Mouse (Mus musculus) kidney, embryonic 14.5 days (tissue): ENCODE results near the gene Cuedc1. TPM values are rescaled to one million over a fixed set of nuclear protein-coding genes. Genes with fewer than 3 reads are reported as not detected.

Experiments used
- ATAC-seq: fragments of 200-750 bp; cut with Nextera tagmentation; 2 replicates; pipeline ENCODE4 v1.8.0; 2017; ENCODE audit warnings: moderate number of reproducible peaks, mild to moderate bottlenecking, moderate TSS enrichment, moderate library complexity; ENCODE audit not compliant: low FRiP score, low TSS enrichment
- H3K27ac ChIP-seq: fragments of 300-500 bp; sonication (generic); 2 replicates; pipeline ENCODE4 v1.5.1; 2014; ENCODE audit warnings: low read depth, mild to moderate bottlenecking, low read length, moderate library complexity, mixed read lengths
- H3K27me3 ChIP-seq: fragments of 300-500 bp; sonication (generic); 2 replicates; pipeline ENCODE4 v1.6.1; 2014; ENCODE audit warnings: mild to moderate bottlenecking, low read length; ENCODE audit not compliant: control insufficient read depth, insufficient read depth
- H3K36me3 ChIP-seq: fragments of 300-500 bp; sonication (generic); 2 replicates; pipeline ENCODE4 v1.6.1; 2014; ENCODE audit warnings: low read length, mixed read lengths; ENCODE audit not compliant: control insufficient read depth, insufficient read depth
- H3K4me1 ChIP-seq: fragments of 300-500 bp; sonication (generic); 2 replicates; pipeline ENCODE4 v1.6.1; 2014; ENCODE audit warnings: low read length, mixed read lengths; ENCODE audit not compliant: control insufficient read depth, insufficient read depth
- H3K4me2 ChIP-seq: fragments of 300-500 bp; sonication (generic); replicated peaks from 2 replicates; pipeline ENCODE4 v1.6.1; 2014; ENCODE audit warnings: low read depth, mild to moderate bottlenecking, low read length
- H3K4me3 ChIP-seq: fragments of 300-500 bp; sonication (generic); 2 replicates; pipeline ENCODE4 v1.5.1; 2014; ENCODE audit warnings: mild to moderate bottlenecking, low read length
- H3K9ac ChIP-seq: fragments of 300-500 bp; sonication (generic); 2 replicates; pipeline ENCODE4 v1.6.1; 2014; ENCODE audit warnings: low read depth, mild to moderate bottlenecking, low read length, moderate library complexity
- H3K9me3 ChIP-seq: fragments of 300-500 bp; sonication (generic); 2 replicates; pipeline ENCODE4 v1.6.1; 2016; ENCODE audit warnings: low read length; ENCODE audit not compliant: control insufficient read depth
- WGBS: fragments of 180-500 bp; shearing (Covaris S2); extraction: QIAGEN DNeasy Blood & Tissue Kit; methylation state at CpG from one replicate; pipeline ENCODE4 v1.1.7; 2014; 5-methylcytosine and 5-hydroxymethylcytosine counted together
- polyA plus RNA-seq: library from polyadenylated mRNA; unstranded; fragments of >200 nt; fragmentation: Nextera tagmentation; extraction: Ambion mirVana; gene quantifications from 2 replicates; pipeline ENCODE4 v1.2.1, GENCODE M21; 2014

The Cuedc1 gene
- polyA plus RNA-seq, 1 experiment from 2014 or later, result 17.0 TPM

DNA sequence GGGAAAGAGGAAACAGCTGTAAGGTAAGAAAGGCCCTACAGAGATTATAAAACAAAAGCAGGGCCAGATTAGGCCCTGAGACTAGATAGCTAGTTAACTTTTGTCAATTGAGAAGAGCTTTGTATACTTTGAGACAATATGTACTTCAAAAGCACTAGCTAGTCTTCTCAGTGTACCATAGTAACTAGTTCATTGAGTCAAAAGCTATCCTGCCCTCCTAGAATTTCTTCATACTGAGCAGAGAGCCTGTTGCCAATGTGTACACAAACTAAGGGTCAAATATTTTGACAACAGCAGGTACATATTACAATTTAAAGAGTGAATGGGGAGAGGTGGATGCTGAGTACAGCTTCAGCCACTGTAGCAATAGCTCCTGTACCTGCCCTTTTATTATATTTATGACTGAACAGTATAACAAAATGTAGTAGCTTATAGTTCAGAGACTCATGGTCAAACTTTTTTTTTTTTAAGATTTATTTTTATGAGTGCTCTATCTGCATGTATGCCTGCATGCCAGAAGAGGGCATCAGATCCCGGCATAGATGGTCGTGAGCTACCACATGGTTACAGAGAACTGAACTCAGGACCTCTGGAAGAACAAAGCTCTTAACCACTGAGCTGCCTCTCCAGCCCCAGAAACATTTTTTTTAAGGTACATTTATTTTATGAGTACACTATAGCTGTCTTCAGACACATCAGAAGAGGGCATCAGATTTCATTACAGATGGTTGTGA, 35.8 kb upstream of the Cuedc1 start:
- 76% methylated on average over 2 of the region's 2 CpGs for WGBS
- Histone ChIP-seq H3K9me3 (no peaks in the 10 kb centered on the region), H3K4me3 (no peak overlapping the region), H3K9ac (no peak overlapping the region), H3K27ac (no peak overlapping the region), H3K36me3 (no peaks in the 10 kb centered on the region), H3K4me2 (no peak overlapping the region), H3K27me3 (no peaks in the 10 kb centered on the region), H3K4me1 (no peaks in the 10 kb centered on the region)
- no peak for ATAC-seq

DNA sequence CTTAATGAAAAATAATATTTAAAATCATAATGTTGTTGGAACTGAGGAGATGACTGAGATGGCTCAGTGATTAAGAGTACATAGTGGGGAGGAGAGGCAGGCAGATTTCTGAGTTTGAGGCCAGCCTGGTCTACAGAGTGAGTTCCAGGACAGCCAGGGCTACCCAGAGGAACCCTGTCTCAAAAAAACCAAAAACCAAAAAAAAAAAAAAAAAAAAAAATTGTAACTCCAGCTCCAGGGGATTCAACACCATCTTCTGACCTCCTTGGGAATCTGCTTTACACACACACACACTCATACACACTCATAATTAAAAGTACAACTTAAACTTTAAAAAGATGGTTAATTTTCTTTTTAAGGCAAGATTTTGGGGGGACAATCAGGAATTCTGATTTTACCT, 32.1 kb upstream of the Cuedc1 start:
- no peak overlapping the region for H3K4me2 ChIP-seq
- no peak for ATAC-seq
- H3K9me3 ChIP-seq, result no peaks in the 10 kb centered on the region
- no peaks in the 10 kb centered on the region for H3K36me3 ChIP-seq
- H3K27me3 ChIP-seq, result no peaks in the 10 kb centered on the region
- peaks cover 7% of the 10 kb centered on the region for H3K4me1 ChIP-seq
- no peak overlapping the region for H3K9ac ChIP-seq
- no peak overlapping the region for H3K27ac ChIP-seq
- H3K4me3 ChIP-seq, result no peak overlapping the region

DNA sequence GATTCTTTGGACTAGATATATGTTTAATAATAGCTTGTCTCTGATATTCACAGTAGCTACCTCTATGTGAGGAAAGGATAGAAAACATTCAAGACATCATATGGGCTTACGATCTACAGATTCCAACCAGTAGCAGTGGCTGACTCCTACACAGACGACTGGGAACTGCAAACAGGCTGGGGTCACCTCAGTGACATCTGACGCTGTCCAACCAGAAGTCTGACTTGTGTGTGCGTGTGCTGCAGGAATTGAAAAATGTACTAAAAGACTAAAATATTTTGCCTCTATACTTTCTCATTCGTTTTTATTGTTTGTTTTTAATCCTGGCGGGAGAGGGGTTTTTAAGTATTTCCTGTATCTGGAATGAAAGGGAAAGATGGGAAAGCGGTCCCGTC, 30.7 kb upstream of the Cuedc1 start:
- H3K9me3 ChIP-seq, result no peaks in the 10 kb centered on the region
- peak overlapping the region; percentile 93 for H3K27ac ChIP-seq
- no peaks in the 10 kb centered on the region for H3K27me3 ChIP-seq
- peak overlapping the region; percentile 80 for H3K4me2 ChIP-seq
- peaks cover 20% of the 10 kb centered on the region for H3K4me1 ChIP-seq
- WGBS, result 1% methylated on average over 8 of the region's 8 CpGs
- peak overlapping the region; percentile 84 for H3K4me3 ChIP-seq
- no peak for ATAC-seq
- no peaks in the 10 kb centered on the region for H3K36me3 ChIP-seq
- H3K9ac ChIP-seq, result peak overlapping the region; percentile 93; the same call in 1 of the 2 replicates

DNA sequence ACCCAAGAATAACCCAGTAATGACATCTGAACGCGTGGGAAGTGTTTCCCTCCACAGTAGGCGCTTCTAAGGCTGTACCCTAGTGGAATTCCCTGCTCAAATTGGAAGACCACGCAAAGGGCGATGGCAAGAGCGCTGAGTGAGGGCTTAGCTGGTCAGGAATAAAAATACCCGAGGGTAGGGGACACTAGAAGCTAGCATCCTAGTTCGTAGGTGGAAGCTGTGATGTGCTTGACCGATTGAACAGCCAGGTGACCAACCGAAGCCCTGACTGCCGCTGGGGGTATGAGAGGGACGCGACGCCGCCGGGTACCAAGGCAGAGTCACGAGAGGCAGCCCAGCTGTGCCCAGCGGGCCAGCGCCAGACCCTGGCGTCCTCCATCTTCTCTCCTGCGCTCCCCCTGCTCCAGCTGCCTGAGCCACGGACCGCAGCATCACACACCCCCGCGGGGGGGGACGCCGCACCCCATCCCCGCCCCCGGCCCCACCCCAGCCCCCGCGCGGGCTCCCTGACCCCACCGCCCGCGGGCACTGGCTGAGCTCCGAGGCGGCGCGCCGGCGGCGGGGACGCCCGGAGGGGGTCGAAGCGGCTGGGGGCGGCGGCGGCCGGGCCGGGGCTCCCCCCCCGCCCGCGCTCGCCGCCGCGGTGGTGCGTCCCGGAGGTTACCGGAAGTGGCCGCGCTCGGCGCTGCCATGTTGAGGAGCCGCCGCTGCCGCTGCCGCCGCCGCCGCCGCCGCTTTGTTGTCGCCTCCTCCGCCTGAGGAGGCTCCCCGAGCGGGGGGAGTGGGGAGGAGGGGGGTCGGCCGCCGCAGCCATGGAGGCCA, 30.1 kb upstream of the Cuedc1 start, which contains the start of gene Vezf1:
TSS of gene Vezf1 (plus strand) at position 694 of the 825 bp plus-strand sequence.
- no peaks in the 10 kb centered on the region for H3K27me3 ChIP-seq
- peak; percentile 86 for ATAC-seq
- H3K27ac ChIP-seq, result peak within 1 kb of the TSS; percentile 93
- H3K36me3 ChIP-seq, result no peaks in the 10 kb centered on the region
- H3K4me1 ChIP-seq, result peaks cover 20% of the 10 kb centered on the region
- WGBS, result under 1% methylated on average over 33 of the region's 81 CpGs
- no peaks in the 10 kb centered on the region for H3K9me3 ChIP-seq
- peak within 1 kb of the TSS; percentile 84 for H3K4me3 ChIP-seq
- peak within 1 kb of the TSS; percentile 80 for H3K4me2 ChIP-seq
- H3K9ac ChIP-seq, result peak within 1 kb of the TSS; percentile 93

DNA sequence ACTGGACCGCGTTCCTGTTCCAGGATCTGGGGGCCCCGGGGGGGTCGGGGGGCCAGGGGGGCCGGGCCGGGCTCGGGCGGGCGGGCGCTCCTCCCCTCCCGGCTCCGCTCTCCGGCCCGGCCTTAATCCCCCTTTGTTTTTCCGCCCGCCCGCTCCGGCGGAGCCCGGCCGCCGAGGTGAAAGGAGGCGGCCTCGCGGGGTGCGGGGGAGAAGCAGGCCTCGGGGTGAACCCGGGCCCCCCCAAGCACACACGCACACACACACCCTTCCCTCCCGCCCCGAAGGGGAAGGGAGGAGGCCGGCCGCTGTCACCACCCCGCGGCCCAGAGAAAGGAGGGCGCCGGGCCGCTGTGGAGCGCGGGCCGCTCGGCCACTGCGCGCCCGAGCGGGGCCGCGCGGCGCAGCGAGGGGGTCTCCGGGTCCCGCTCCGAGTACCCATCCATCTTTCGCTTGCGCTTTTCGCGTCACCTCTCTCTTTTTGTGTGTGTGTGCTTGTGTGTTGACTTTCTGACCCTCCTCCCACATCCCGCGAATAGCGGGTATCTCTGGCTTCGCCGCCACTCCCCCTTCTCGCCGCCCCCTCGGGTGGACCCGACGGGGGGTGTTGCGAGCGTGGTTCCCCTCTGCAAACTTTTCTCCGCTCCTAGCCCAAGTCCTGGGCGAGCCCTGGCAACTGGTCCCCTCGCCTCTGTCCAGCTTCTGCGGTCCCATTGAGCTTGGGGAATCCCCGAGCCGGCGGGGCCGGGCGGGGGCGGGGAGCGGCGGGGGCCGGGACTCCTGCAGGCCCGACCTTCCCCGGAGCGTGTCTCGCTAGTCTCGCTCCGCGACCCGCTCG, 29.2 kb upstream of the Cuedc1 start:
- H3K27me3 ChIP-seq, result no peaks in the 10 kb centered on the region
- H3K36me3 ChIP-seq, result peaks cover 8% of the 10 kb centered on the region; the same call in 1 of the 2 replicates
- peaks cover 20% of the 10 kb centered on the region for H3K4me1 ChIP-seq
- H3K4me3 ChIP-seq, result peak overlapping the region; percentile 84
- ATAC-seq, result peak; percentile 65
- peak overlapping the region; percentile 93 for H3K9ac ChIP-seq
- H3K4me2 ChIP-seq, result peak overlapping the region; percentile 80
- H3K9me3 ChIP-seq, result no peaks in the 10 kb centered on the region
- H3K27ac ChIP-seq, result peak overlapping the region; percentile 93
- WGBS, result under 1% methylated on average over 64 of the region's 92 CpGs

DNA sequence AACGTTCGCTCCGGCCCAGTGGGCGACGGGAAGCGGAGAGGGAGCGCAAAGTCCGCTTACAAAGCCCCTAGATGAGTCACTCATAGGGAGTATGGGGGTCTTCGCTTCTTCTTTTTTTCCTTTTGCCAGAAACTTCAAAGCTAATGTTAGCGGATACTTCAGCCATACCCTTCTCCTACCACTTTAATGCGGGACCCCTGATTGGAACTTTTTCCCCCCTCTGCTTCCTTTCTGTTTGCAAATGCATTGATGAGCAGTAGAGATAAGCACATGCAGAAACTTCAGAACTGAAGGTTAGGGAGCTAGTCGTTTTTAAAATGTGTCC, 28.6 kb upstream of the Cuedc1 start:
- no peak; the same call in 1 of the 2 replicates for ATAC-seq
- Histone ChIP-seq H3K27ac (peak overlapping the region; percentile 93; the same call in 1 of the 2 replicates), H3K9ac (peak overlapping the region; percentile 93), H3K4me2 (peak overlapping the region; percentile 80), H3K27me3 (no peaks in the 10 kb centered on the region), H3K4me1 (peaks cover 20% of the 10 kb centered on the region), H3K4me3 (peak overlapping the region; percentile 84), H3K9me3 (no peaks in the 10 kb centered on the region), H3K36me3 (peaks cover 13% of the 10 kb centered on the region; the same call in 1 of the 2 replicates)
- 2% methylated on average over 8 of the region's 12 CpGs for WGBS

DNA sequence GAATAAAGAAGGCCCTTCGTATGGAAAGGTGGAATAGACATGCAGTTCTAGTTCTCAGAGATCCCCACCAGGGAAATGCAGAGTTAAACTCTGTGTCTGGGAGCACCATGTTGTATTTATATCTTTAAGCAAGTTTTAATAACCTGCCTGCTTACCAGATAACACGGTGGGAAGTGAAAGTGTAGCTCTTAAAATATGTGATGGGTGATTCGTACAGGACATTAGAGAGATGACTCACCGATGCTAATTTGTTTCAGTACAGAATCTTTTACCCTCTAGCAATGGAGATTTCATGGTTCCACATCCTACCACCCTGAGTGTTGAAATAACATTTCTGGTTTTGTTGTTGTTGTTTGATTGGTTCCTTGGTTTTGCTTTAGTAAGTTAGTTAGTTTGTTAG, 27.5 kb upstream of the Cuedc1 start:
- no peaks in the 10 kb centered on the region for H3K9me3 ChIP-seq
- WGBS, result 29% methylated on average over 4 of the region's 4 CpGs
- no peak overlapping the region for H3K27ac ChIP-seq
- peak overlapping the region; percentile 84; the same call in 1 of the 2 replicates for H3K4me3 ChIP-seq
- no peaks in the 10 kb centered on the region for H3K27me3 ChIP-seq
- no peak for ATAC-seq
- peak overlapping the region; percentile 80 for H3K4me2 ChIP-seq
- H3K4me1 ChIP-seq, result peaks cover 20% of the 10 kb centered on the region
- peak overlapping the region; percentile 29; the same call in 1 of the 2 replicates for H3K9ac ChIP-seq
- peaks cover 24% of the 10 kb centered on the region; the same call in 1 of the 2 replicates for H3K36me3 ChIP-seq

DNA sequence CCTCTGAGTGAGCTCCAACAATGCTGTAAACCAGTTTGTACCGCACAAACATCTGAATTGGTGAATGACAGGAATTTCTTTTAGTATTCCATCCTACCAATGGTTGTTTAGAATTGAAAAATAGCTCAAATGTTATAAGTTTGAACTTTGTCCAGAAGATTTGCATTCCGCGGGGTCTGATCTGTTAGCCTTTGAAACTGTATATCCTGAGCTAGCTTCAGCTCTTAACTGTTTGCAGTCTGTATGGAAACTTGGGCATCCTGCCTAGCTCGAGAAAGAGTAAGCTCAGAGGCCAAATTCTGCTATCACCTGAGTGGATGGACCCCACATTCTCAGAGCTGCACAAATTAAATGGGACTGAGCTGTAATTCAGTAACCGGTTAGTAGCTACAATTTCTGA, 26.7 kb upstream of the Cuedc1 start:
- 28% methylated on average over 5 of the region's 5 CpGs for WGBS
- H3K4me3 ChIP-seq, result 0 out of 2 replicates have a peak overlapping the region, but pooled peaks have one; percentile 8

More for the DNA sequence above, 26.7 kb upstream of the Cuedc1 start:
- Histone ChIP-seq H3K27me3 (no peaks in the 10 kb centered on the region), H3K36me3 (peaks cover 28% of the 10 kb centered on the region), H3K9me3 (no peaks in the 10 kb centered on the region), H3K4me2 (peak overlapping the region; percentile 80), H3K27ac (no peak overlapping the region), H3K9ac (peak overlapping the region; percentile 1; the same call in 1 of the 2 replicates), H3K4me1 (peaks cover 20% of the 10 kb centered on the region)
- no peak for ATAC-seq
